Mouse (Mus musculus): ENCODE measurements around the gene AI854703.

DNA sequence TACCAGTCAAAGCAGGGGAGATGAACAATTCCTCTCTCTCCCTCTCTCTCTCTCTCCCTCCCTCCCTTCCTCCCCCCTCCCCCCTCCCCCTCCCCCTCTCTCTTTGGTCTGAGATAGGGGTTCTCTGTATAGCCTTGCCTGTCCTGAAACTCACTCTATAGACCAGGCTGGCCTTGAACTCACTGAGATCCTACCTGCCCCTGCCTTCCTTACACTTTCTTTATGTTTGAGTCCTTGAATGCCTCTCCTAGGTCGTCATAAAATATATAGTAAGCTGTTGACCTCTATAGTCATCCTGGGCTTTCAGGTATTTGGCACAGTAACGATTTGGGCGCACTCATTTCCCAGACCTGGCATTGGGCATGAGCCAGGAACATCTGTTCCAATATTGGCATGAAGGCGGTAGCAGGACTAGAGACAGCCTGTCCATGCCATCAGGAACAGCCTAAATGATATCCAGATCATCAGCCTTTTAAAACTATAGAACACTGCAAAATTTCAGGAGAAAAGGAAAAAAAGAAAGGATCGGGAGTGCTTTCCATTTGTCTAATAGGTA, 50.4 kb downstream of the AI854703 start:
- TF ChIP-seq CTCF (IDR thresholded peaks at IDR 0.05; ENCODE audit: borderline replicate concordance, control insufficient read depth, extremely low read depth, insufficient read depth, low read length, poor library complexity), result no peak
- TF ChIP-seq POLR2A (IDR thresholded peaks at IDR 0.05; ENCODE audit: control insufficient read depth, extremely low read depth, insufficient read depth, low read length, poor library complexity), result no peak

Measured in thymus, adult 2 months (tissue).